Mouse (Mus musculus) stomach, adult 2 months (tissue): ENCODE measurements around the gene Stx11. TPM values are rescaled to one million over a fixed set of nuclear protein-coding genes. Genes with fewer than 3 reads are reported as not detected.

Source experiments
- polyA plus RNA-seq: library from polyadenylated mRNA; depleted of rRNA; stranded (reverse); fragments of >200 nt; gene quantifications from 2 replicates; pipeline ENCODE4 v1.2.3, GENCODE M21; 2012; rRNA removed

The Stx11 gene
- polyA plus RNA-seq, result 1.3 TPM in 2 replicates

GRCm38 (mm10) chr10:12964151-12965075 lies at the start of gene Stx11:
Stx11 (minus strand) TSS chr10:12964298.

GRCm38 (mm10) chr10:13005043-13005442 lies 40.9 kb upstream of the Stx11 start, which contains the start of gene Sf3b5:
Sf3b5 (plus strand) TSS chr10:13005343.

Other genes starting within 250 kb of the Stx11 start
- gene Utrn, start 94.9 kb downstream of the Stx11 start, polyA plus RNA-seq, result 5.0 and 7.7 TPM in 2 replicates
- 25.3 and 34.3 TPM in 2 replicates for gene Sf3b5, start 41.0 kb upstream of the Stx11 start, polyA plus RNA-seq
- 7.7 and 14.2 TPM in 2 replicates for gene Plagl1, start 96.2 kb upstream of the Stx11 start, polyA plus RNA-seq
- gene Zc2hc1b, start 213.7 kb upstream of the Stx11 start, polyA plus RNA-seq, result not detected in 2 replicates
- gene Ltv1, start 228.9 kb upstream of the Stx11 start, polyA plus RNA-seq, result 3.0 and 4.7 TPM in 2 replicates